Mouse (Mus musculus) small intestine, adult 2 months (tissue): Measurements from ENCODE around the gene Rgma.

Experiments used
- CTCF ChIP-seq: fragments of 200-500 bp; IDR thresholded peaks from 2 replicates; pipeline ENCODE4 v1.5.1; 2012; ENCODE audit warnings: low read depth, mild to moderate bottlenecking, control low read depth, inconsistent platforms, low read length, moderate library complexity, mixed read lengths; ENCODE audit not compliant: insufficient replicate concordance, insufficient read length; ENCODE audit errors: extremely low read depth
- POLR2A ChIP-seq: fragments of 200-500 bp; IDR thresholded peaks from 2 replicates; pipeline ENCODE4 v1.6.1; 2012; ENCODE audit warnings: low read depth, mild to moderate bottlenecking, control low read depth, inconsistent platforms, low read length, moderate library complexity

- no peak for TF ChIP-seq CTCF
- TF ChIP-seq POLR2A = no peak
Measured at GRCm38 (mm10) chr7:73434336-73434677, 59.0 kb downstream of the Rgma start.
